Mouse (Mus musculus) brain, embryonic 14.5 days (tissue): ENCODE measurements around the gene Pik3ca.

ENCODE experiments used
- CTCF ChIP-seq: fragments of 200-500 bp; IDR thresholded peaks from 2 replicates; pipeline ENCODE4 v1.5.1; 2012; ENCODE audit warnings: inconsistent platforms, mild to moderate bottlenecking, moderate library complexity, borderline replicate concordance; ENCODE audit not compliant: insufficient read depth, insufficient read length; ENCODE audit errors: extremely low read depth
- POLR2A ChIP-seq: fragments of 200-500 bp; IDR thresholded peaks from 2 replicates; pipeline ENCODE4 v1.6.1; 2012; ENCODE audit warnings: mild to moderate bottlenecking, inconsistent platforms, borderline replicate concordance; ENCODE audit not compliant: poor library complexity, insufficient read depth, insufficient read length, severe bottlenecking; ENCODE audit errors: extremely low read depth

DNA sequence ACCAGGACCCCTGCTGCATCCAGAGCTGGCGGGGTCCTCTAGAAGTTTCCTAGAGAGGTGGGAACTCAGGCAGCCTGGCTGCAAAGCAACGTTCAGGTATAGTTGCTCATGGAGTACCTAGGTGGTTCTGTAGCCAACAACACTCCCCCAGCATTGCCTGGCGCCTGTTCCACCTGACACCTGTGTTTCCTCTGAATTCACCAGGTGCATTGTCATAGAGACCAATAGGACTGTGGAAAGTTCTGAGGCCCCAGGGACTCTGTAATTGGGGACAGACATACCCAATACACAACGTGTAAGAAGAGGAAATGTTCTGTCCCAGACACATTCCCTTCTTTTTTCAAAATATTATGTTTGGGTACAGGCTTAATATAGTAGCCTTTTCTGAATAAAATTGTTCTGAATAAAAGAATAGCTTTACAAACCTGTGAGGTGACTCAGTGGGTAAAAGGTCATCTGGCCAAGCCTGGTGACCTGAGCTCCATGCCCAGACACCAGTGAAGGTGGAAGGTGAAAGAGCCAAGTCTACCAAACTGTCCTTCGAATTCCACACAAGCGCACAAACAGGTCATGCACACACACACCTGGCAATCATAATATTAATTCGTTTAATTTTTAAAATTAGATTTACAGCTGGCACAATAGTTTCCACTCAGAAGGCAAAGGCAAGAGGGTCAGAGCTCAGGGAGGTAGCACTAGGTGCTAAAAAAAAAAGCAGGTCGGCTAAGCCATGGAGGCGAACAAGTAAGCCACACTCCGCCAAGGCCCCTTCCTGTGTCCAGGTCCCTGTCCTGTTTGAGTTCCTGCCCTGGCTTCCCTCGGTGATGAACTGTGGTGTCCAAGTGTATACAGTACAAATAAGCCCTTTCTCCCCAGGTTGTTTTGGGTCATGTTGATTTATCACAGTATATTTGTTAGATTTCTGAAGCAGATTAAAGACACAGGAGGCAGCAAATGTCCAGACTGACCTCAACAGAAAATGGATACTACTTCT, 94.9 kb downstream of the Pik3ca start, which contains the start of gene Kcnmb3:
- TF ChIP-seq CTCF (no peak), POLR2A (no peak)
